Mouse (Mus musculus): ENCODE data around the gene Bnc1. TPM values are rescaled to one million over a fixed set of nuclear protein-coding genes. Genes with fewer than 3 reads are reported as not detected.

Gene Bnc1
- not detected in 2 replicates for polyA plus RNA-seq (2011; ENCODE audit: insufficient read depth, insufficient read length, low replicate concordance, missing spikeins)

DNA sequence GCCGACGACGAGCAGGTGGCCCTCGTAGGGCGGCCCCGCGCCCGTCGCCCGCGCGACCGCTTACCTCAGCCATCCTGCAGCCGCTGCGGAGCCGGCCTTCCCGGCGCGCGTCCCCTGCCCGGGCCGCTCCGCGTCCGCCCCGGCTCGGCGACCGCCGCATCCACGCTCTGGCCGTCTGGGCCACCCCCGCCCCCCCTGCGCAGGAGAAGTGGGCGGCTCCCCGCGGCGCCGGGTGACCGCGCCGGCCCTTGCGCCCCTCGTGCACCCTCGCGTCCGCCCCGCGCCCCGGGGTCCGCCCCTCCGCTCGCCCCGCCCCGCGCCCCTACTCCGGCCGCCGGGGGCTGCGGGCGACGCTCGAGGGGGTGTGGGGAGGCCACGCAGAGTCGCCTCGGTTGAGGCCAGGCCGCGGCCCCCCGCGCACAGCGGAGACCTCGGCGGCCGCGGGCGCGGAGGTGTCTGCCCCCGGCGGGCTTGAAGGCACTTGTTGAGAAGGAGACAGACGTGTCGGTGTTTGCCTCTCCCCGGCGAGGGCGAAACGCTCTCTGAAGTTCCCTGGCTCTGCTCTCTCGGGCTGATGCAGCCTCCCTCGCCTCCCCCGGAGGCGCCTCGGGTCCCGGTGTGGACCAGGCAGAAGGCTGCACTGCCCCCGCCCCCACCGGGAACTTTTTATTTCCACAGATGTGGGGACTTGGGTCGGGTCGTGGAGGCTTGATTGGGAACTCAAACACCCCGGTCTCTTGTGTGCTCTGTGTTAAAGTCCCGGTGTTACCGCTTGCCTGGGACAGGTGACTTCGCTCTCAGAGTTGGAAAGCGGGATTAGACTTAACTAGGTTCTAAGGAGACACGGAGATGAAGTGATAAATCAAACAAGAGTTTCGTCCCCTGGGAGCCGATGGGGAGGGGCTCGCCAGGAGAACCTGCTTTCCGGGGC lies at the start of gene Bnc1:
TSS of gene Bnc1 (minus strand) at position 162 of the 931 bp plus-strand sequence.
- no peak within 1 kb of the TSS for H3K4me3 ChIP-seq (replicated peaks; ENCODE audit: control insufficient read depth, low read depth, low read length)
- no peak within 1 kb of the TSS for H3K27ac ChIP-seq (ENCODE audit: control insufficient read depth, insufficient read depth, low read depth, low read length, poor library complexity)
- TF ChIP-seq CTCF (IDR thresholded peaks at IDR 0.05; ENCODE audit: control insufficient read depth, insufficient read depth, low read length) = no peak
- no peak for TF ChIP-seq POLR2A (IDR thresholded peaks at IDR 0.05; ENCODE audit: borderline replicate concordance, control insufficient read depth, low read depth, low read length)
- WGBS = 2% methylated on average over 88 of the region's 105 CpGs
- no peaks in the 10 kb centered on the region for H3K4me1 ChIP-seq (ENCODE audit: control insufficient read depth, insufficient read depth, low read length)

DNA sequence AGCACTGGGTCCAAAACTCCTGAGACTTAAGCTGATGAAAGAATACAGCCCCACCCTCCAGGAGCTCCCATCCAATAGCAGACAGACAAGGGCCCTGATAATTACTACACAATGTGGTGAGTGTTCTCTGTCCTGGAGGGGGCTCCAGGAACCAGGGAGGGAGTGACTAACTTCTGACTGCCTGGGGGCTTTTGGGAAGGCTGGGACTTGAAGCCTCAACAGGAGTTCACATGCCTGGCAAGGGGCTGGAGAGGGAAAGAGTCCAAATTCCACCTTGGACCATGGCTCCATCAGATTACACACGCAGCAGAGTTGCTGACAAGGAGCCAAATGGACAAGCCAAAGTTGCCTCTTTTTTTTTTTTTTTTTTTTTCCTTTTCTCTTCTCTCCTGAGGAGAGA lies 41.3 kb upstream of the Bnc1 start:
- no peak overlapping the region for H3K4me3 ChIP-seq (replicated peaks; ENCODE audit: control insufficient read depth, low read depth, low read length)
- WGBS = 79% methylated on average over 1 of the region's 1 CpGs
- peaks cover 1% of the 10 kb centered on the region; the same call in 1 of the 2 replicates for H3K4me1 ChIP-seq (ENCODE audit: control insufficient read depth, insufficient read depth, low read length)
- H3K27ac ChIP-seq (ENCODE audit: control insufficient read depth, insufficient read depth, low read depth, low read length, poor library complexity) = no peak overlapping the region
- no peak for TF ChIP-seq CTCF (IDR thresholded peaks at IDR 0.05; ENCODE audit: control insufficient read depth, insufficient read depth, low read length)
- no peak for TF ChIP-seq POLR2A (IDR thresholded peaks at IDR 0.05; ENCODE audit: borderline replicate concordance, control insufficient read depth, low read depth, low read length)

DNA sequence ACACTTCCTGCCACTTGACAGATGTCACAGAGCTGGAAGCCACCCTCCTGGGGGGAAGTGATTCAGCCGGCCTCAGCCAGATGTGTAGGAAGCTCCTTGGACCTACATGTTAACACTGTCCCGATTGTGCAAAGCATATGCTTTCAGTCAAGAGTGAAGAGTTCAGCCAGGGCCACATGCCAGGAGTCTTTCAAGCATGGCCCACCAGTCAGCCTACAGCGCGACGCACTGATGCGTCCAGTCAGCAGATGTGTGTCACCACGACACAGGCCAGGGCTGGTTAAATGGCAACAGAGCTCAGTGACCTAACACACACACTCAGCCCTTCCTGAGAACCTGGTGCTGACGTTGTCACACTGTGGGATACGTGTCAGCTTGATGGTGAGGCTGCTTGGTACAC lies 37.6 kb upstream of the Bnc1 start:
- WGBS = 63% methylated on average over 9 of the region's 9 CpGs
- peak overlapping the region; percentile 21; the same call in 1 of the 2 replicates for H3K27ac ChIP-seq (ENCODE audit: control insufficient read depth, insufficient read depth, low read depth, low read length, poor library complexity)
- H3K4me1 ChIP-seq (ENCODE audit: control insufficient read depth, insufficient read depth, low read length) = peaks cover 1% of the 10 kb centered on the region; the same call in 1 of the 2 replicates
- TF ChIP-seq POLR2A (IDR thresholded peaks at IDR 0.05; ENCODE audit: borderline replicate concordance, control insufficient read depth, low read depth, low read length) (no peak), CTCF (IDR thresholded peaks at IDR 0.05; ENCODE audit: control insufficient read depth, insufficient read depth, low read length) (no peak)
- no peak overlapping the region for H3K4me3 ChIP-seq (replicated peaks; ENCODE audit: control insufficient read depth, low read depth, low read length)

DNA sequence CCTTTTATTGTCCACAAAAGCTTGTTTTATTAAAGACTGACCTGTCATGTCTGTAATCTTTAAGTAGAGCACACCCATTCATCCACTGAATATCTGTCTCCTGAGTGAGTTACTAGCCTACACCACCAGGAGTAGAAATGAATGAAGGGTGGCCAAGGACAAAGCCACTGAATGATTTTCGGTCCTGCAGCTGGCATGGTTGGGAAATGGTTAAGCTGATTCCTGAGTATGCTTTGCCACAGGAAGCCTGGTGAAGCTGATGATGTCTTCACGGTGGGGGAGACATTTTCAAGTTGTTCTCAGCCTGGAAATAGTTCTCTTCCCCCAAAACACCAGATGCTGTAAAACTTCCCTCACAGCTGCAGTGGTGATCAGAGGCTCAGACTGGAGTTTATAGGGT lies 33.7 kb upstream of the Bnc1 start:
- Histone ChIP-seq H3K4me1 (ENCODE audit: control insufficient read depth, insufficient read depth, low read length) (peaks cover 1% of the 10 kb centered on the region; the same call in 1 of the 2 replicates), H3K27ac (ENCODE audit: control insufficient read depth, insufficient read depth, low read depth, low read length, poor library complexity) (no peak overlapping the region), H3K4me3 (replicated peaks; ENCODE audit: control insufficient read depth, low read depth, low read length) (no peak overlapping the region)
- 0% methylated on average over 2 of the region's 2 CpGs for WGBS
- TF ChIP-seq POLR2A (IDR thresholded peaks at IDR 0.05; ENCODE audit: borderline replicate concordance, control insufficient read depth, low read depth, low read length) = no peak
- no peak for TF ChIP-seq CTCF (IDR thresholded peaks at IDR 0.05; ENCODE audit: control insufficient read depth, insufficient read depth, low read length)

DNA sequence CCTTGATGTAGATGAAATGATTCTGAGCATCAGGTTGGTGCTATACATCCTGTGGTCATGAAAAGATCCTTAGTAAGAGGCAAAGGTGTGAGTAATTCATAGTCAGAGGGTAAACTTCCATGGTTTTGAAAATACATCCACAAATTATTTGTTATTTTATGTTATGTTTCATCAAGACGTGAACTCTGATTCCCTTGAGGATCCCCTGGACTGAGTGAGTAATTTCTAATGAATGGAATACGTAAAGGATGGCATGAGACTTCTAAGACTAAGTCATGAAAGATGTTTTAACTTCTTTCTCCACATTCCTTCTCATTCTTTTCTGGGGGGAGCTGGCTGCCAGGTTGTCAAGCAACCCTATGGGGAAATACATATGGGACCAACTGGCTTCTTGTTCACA lies 31.6 kb upstream of the Bnc1 start:
- Histone ChIP-seq H3K4me1 (ENCODE audit: control insufficient read depth, insufficient read depth, low read length) (no peaks in the 10 kb centered on the region; the same call in 1 of the 2 replicates), H3K4me3 (replicated peaks; ENCODE audit: control insufficient read depth, low read depth, low read length) (no peak overlapping the region), H3K27ac (ENCODE audit: control insufficient read depth, insufficient read depth, low read depth, low read length, poor library complexity) (no peak overlapping the region)
- 84% methylated on average over 2 of the region's 2 CpGs for WGBS
- TF ChIP-seq POLR2A (IDR thresholded peaks at IDR 0.05; ENCODE audit: borderline replicate concordance, control insufficient read depth, low read depth, low read length) = no peak
- TF ChIP-seq CTCF (IDR thresholded peaks at IDR 0.05; ENCODE audit: control insufficient read depth, insufficient read depth, low read length) = no peak

DNA sequence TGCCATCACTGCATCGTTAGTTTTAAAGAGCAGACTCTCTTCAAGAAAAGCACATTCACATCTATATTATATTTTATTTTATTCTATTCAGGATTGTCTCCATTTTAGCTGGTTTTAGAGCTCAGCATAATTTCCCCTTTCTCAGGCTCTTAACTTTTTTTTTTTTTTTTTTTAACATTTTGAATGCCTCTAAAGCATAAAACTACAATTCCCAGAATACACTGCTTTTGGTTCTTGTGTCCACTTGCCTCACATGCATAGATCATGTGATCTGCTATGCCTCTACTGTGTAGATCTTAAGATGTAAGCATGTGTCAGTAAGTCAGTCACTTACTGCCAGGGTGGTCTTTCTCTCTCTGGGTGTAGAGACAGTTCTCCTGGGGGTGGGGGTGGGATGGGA lies 30.3 kb upstream of the Bnc1 start:
- H3K4me3 ChIP-seq (replicated peaks; ENCODE audit: control insufficient read depth, low read depth, low read length) = no peak overlapping the region
- no peaks in the 10 kb centered on the region; the same call in 1 of the 2 replicates for H3K4me1 ChIP-seq (ENCODE audit: control insufficient read depth, insufficient read depth, low read length)
- 68% methylated on average over 1 of the region's 1 CpGs for WGBS
- TF ChIP-seq CTCF (IDR thresholded peaks at IDR 0.05; ENCODE audit: control insufficient read depth, insufficient read depth, low read length) (no peak), POLR2A (IDR thresholded peaks at IDR 0.05; ENCODE audit: borderline replicate concordance, control insufficient read depth, low read depth, low read length) (no peak)
- no peak overlapping the region for H3K27ac ChIP-seq (ENCODE audit: control insufficient read depth, insufficient read depth, low read depth, low read length, poor library complexity)

DNA sequence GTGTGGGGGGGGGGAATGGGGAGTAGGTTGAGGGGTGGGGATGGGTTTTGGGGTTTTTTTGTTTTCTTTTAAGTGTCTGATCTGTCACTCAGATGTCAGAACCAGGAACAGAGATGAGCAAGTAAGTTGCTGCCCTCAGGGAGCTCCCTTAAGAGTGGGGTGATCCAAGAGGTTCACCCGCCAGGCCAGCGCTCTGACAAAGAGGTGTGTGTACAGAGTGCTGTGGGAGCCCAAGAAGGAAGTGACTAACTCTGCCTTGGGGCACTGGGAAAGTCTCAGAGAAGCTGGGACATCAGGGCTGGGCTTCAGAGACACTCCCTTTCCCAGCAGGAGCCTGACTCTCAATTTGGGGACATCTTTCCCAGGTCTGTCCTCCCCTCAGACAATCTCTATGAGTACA lies 25.9 kb upstream of the Bnc1 start:
- no peaks in the 10 kb centered on the region; the same call in 1 of the 2 replicates for H3K4me1 ChIP-seq (ENCODE audit: control insufficient read depth, insufficient read depth, low read length)
- 78% methylated on average over 2 of the region's 2 CpGs for WGBS
- no peak overlapping the region for H3K27ac ChIP-seq (ENCODE audit: control insufficient read depth, insufficient read depth, low read depth, low read length, poor library complexity)
- H3K4me3 ChIP-seq (replicated peaks; ENCODE audit: control insufficient read depth, low read depth, low read length) = no peak overlapping the region
- TF ChIP-seq CTCF (IDR thresholded peaks at IDR 0.05; ENCODE audit: control insufficient read depth, insufficient read depth, low read length) = no peak

Data from bone marrow, adult 2 months (tissue).